Mouse (Mus musculus): ENCODE results near the gene Oxld1. TPM values are rescaled to one million over a fixed set of nuclear protein-coding genes. Genes with fewer than 3 reads are reported as not detected.

The Oxld1 gene
- total and polyA plus RNA-seq, 2 experiments from 2014 or later, result 40.1 to 69.2 TPM

DNA sequence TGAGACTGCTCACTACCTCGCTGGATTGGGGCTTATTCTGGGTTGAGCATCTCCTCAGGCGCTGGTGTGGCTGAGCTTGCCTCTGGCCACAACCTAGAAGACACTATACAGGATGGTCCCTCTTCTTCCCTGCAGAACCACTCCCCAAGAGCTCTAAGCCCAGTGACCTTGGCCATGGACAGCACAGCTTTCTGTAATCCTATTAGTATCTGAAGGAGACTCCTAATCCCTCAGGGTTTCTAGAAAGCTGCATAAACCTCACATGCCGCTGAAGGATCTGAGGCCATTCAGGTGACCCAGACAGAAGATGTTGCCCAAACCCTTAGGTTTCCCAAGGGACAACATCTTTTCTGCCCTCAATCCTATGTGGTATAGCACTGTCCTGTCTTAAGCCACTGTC, 5.6 kb downstream of the Oxld1 start:
- no peak for TF ChIP-seq EP300 (IDR thresholded peaks at IDR 0.05; ENCODE audit: low read depth)
- no peak for TF ChIP-seq CTCF (IDR thresholded peaks at IDR 0.05; ENCODE audit: low read depth)
- ATAC-seq (ENCODE audit: insufficient read depth, low read depth) (no peak), DNase-seq (ENCODE audit: low spot score) (no peak)
- no peaks in the 10 kb centered on the region; the same call in 1 of the 2 replicates for H3K4me1 ChIP-seq (ENCODE audit: control insufficient read depth, insufficient read depth)
- no peak overlapping the region for H3K4me2 ChIP-seq (ENCODE audit: low read depth, low read length)
- no peaks in the 10 kb centered on the region for H3K9me3 ChIP-seq (replicated peaks; ENCODE audit: control insufficient read depth, low read length)
- 62% methylated on average over 3 of the region's 3 CpGs for WGBS
- no peak overlapping the region for H3K4me3 ChIP-seq (ENCODE audit: low read depth, low read length)
- no peaks in the 10 kb centered on the region for H3K36me3 ChIP-seq (replicated peaks; ENCODE audit: control insufficient read depth, insufficient read depth, low read length)
- H3K27ac ChIP-seq (ENCODE audit: low read depth), result no peak overlapping the region
- no peaks in the 10 kb centered on the region for H3K27me3 ChIP-seq (ENCODE audit: control insufficient read depth, insufficient read depth, low read length)
- H3K9ac ChIP-seq (replicated peaks; ENCODE audit: low read depth, low read length), result no peak overlapping the region

DNA sequence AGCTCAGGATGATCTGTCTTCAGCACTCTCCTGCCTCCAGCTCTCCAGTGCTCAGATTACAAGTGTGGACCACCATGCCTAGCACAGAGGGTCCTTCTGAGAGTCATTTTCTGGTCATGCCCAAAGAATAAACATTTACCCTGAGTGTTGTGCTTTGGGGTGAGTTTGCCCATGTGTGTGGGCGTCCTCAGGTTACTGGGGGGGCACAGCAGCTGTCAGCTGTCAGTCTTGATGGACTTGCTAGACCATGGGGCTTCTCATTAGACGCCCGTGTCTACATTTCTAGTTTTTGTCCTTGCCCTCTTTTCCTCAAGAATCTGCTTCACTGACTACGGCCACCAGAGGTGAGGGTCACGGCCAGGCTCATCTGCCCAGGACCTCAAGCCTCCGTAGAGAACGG, 10.7 kb downstream of the Oxld1 start:
- no peak overlapping the region for H3K4me3 ChIP-seq (ENCODE audit: low read depth, low read length)
- H3K9ac ChIP-seq (replicated peaks; ENCODE audit: low read depth, low read length), result no peak overlapping the region
- H3K4me2 ChIP-seq (ENCODE audit: low read depth, low read length), result no peak overlapping the region
- 84% methylated on average over 7 of the region's 7 CpGs for WGBS
- no peaks in the 10 kb centered on the region for H3K9me3 ChIP-seq (replicated peaks; ENCODE audit: control insufficient read depth, low read length)
- H3K27ac ChIP-seq (ENCODE audit: low read depth), result no peak overlapping the region
- H3K27me3 ChIP-seq (ENCODE audit: control insufficient read depth, insufficient read depth, low read length), result no peaks in the 10 kb centered on the region
- ATAC-seq (ENCODE audit: insufficient read depth, low read depth) (no peak), DNase-seq (ENCODE audit: low spot score) (no peak)
- TF ChIP-seq CTCF (IDR thresholded peaks at IDR 0.05; ENCODE audit: low read depth) (no peak), EP300 (IDR thresholded peaks at IDR 0.05; ENCODE audit: low read depth) (no peak)
- H3K4me1 ChIP-seq (ENCODE audit: control insufficient read depth, insufficient read depth), result no peaks in the 10 kb centered on the region
- no peaks in the 10 kb centered on the region for H3K36me3 ChIP-seq (replicated peaks; ENCODE audit: control insufficient read depth, insufficient read depth, low read length)

- WGBS, result 58% methylated on average over 3 of the region's 3 CpGs
- ATAC-seq (ENCODE audit: insufficient read depth, low read depth) (no peak), DNase-seq (ENCODE audit: low spot score) (no peak)
- Histone ChIP-seq H3K9me3 (replicated peaks; ENCODE audit: control insufficient read depth, low read length) (no peaks in the 10 kb centered on the region), H3K36me3 (replicated peaks; ENCODE audit: control insufficient read depth, insufficient read depth, low read length) (no peaks in the 10 kb centered on the region), H3K27me3 (ENCODE audit: control insufficient read depth, insufficient read depth, low read length) (no peaks in the 10 kb centered on the region), H3K9ac (replicated peaks; ENCODE audit: low read depth, low read length) (no peak overlapping the region), H3K4me1 (ENCODE audit: control insufficient read depth, insufficient read depth) (no peaks in the 10 kb centered on the region), H3K4me3 (ENCODE audit: low read depth, low read length) (no peak overlapping the region), H3K4me2 (ENCODE audit: low read depth, low read length) (no peak overlapping the region), H3K27ac (ENCODE audit: low read depth) (no peak overlapping the region)
- TF ChIP-seq CTCF (IDR thresholded peaks at IDR 0.05; ENCODE audit: low read depth), result no peak
- TF ChIP-seq EP300 (IDR thresholded peaks at IDR 0.05; ENCODE audit: low read depth), result no peak
Observed at GRCm38 (mm10) chr11:120445475-120445874, 12.4 kb downstream of the Oxld1 start.

DNA sequence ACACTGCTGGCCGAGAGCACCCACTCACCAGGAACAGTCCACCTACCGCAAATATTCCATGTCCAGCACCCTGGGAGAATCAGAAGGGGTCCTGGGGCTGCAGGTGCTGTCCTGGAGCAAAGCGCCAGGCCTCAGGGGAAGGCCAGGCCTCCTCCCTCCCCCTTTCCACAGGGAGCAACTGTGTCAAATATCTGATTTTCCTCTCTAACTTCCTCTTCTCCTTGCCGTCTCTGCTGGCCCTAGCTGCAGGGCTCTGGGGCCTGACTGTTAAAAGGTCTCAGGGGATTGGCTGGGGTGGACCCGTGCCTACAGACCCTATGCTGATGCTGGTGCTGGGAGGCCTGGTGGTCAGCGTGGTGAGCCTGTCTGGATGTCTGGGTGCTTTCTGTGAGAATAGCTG, 13.8 kb downstream of the Oxld1 start:
- ATAC-seq (ENCODE audit: insufficient read depth, low read depth) (no peak), DNase-seq (ENCODE audit: low spot score) (no peak)
- no peaks in the 10 kb centered on the region for H3K4me1 ChIP-seq (ENCODE audit: control insufficient read depth, insufficient read depth)
- H3K9ac ChIP-seq (replicated peaks; ENCODE audit: low read depth, low read length), result no peak overlapping the region
- no peaks in the 10 kb centered on the region for H3K9me3 ChIP-seq (replicated peaks; ENCODE audit: control insufficient read depth, low read length)
- 54% methylated on average over 6 of the region's 6 CpGs for WGBS
- H3K4me2 ChIP-seq (ENCODE audit: low read depth, low read length), result no peak overlapping the region
- TF ChIP-seq CTCF (IDR thresholded peaks at IDR 0.05; ENCODE audit: low read depth), result no peak
- no peak for TF ChIP-seq EP300 (IDR thresholded peaks at IDR 0.05; ENCODE audit: low read depth)
- no peaks in the 10 kb centered on the region for H3K27me3 ChIP-seq (ENCODE audit: control insufficient read depth, insufficient read depth, low read length)
- H3K36me3 ChIP-seq (replicated peaks; ENCODE audit: control insufficient read depth, insufficient read depth, low read length), result no peaks in the 10 kb centered on the region
- H3K4me3 ChIP-seq (ENCODE audit: low read depth, low read length), result no peak overlapping the region
- H3K27ac ChIP-seq (ENCODE audit: low read depth), result no peak overlapping the region

GRCm38 (mm10) chr11:120442765-120443280, 15.0 kb downstream of the Oxld1 start:
- H3K4me1 ChIP-seq (ENCODE audit: control insufficient read depth, insufficient read depth), result no peaks in the 10 kb centered on the region
- no peak overlapping the region for H3K4me3 ChIP-seq (ENCODE audit: low read depth, low read length)
- H3K9me3 ChIP-seq (replicated peaks; ENCODE audit: control insufficient read depth, low read length), result no peaks in the 10 kb centered on the region
- ATAC-seq (ENCODE audit: insufficient read depth, low read depth) (no peak), DNase-seq (ENCODE audit: low spot score) (no peak)
- H3K4me2 ChIP-seq (ENCODE audit: low read depth, low read length), result no peak overlapping the region
- H3K27ac ChIP-seq (ENCODE audit: low read depth), result no peak overlapping the region
- H3K36me3 ChIP-seq (replicated peaks; ENCODE audit: control insufficient read depth, insufficient read depth, low read length), result no peaks in the 10 kb centered on the region
- H3K9ac ChIP-seq (replicated peaks; ENCODE audit: low read depth, low read length), result no peak overlapping the region
- H3K27me3 ChIP-seq (ENCODE audit: control insufficient read depth, insufficient read depth, low read length), result no peaks in the 10 kb centered on the region
- TF ChIP-seq EP300 (IDR thresholded peaks at IDR 0.05; ENCODE audit: low read depth), result no peak
- TF ChIP-seq CTCF (IDR thresholded peaks at IDR 0.05; ENCODE audit: low read depth), result no peak
- 81% methylated on average over 3 of the region's 3 CpGs for WGBS

DNA sequence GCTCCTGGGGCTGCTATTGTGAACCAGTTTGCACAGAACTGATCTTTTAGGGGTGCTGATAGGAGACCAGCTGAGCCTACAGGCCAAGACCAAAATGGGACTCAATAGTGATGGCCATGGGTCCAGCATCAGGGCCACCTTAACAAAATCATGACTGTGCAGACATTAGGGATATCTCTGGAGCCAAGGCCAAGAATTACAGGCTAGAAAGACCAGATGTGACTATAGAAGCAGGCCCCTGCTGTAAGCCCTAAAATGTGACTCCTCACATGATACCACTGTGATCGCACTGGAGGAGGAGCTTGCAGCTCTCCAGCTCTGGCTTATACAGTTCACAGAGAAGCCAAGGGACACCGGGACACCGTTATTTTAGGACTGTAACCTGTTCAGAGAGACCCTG, 15.5 kb downstream of the Oxld1 start, which contains the start of gene Tspan10:
Tspan10 (plus strand) TSS at position 301 of the 400 bp plus-strand sequence.
- no peak within 1 kb of the TSS for H3K27ac ChIP-seq (ENCODE audit: low read depth)
- no peaks in the 10 kb centered on the region for H3K9me3 ChIP-seq (replicated peaks; ENCODE audit: control insufficient read depth, low read length)
- H3K27me3 ChIP-seq (ENCODE audit: control insufficient read depth, insufficient read depth, low read length), result no peaks in the 10 kb centered on the region
- no peaks in the 10 kb centered on the region for H3K36me3 ChIP-seq (replicated peaks; ENCODE audit: control insufficient read depth, insufficient read depth, low read length)
- no peak within 1 kb of the TSS for H3K9ac ChIP-seq (replicated peaks; ENCODE audit: low read depth, low read length)
- WGBS, result 77% methylated on average over 3 of the region's 3 CpGs
- TF ChIP-seq EP300 (IDR thresholded peaks at IDR 0.05; ENCODE audit: low read depth) (no peak), CTCF (IDR thresholded peaks at IDR 0.05; ENCODE audit: low read depth) (no peak)
- H3K4me2 ChIP-seq (ENCODE audit: low read depth, low read length), result no peak within 1 kb of the TSS
- DNase-seq (ENCODE audit: low spot score), result no peak
- no peak within 1 kb of the TSS for H3K4me3 ChIP-seq (ENCODE audit: low read depth, low read length)
- H3K4me1 ChIP-seq (ENCODE audit: control insufficient read depth, insufficient read depth), result no peaks in the 10 kb centered on the region
- no peak for ATAC-seq (ENCODE audit: insufficient read depth, low read depth)
